Mouse (Mus musculus): Measurements from ENCODE around the gene Slc16a2.

DNA sequence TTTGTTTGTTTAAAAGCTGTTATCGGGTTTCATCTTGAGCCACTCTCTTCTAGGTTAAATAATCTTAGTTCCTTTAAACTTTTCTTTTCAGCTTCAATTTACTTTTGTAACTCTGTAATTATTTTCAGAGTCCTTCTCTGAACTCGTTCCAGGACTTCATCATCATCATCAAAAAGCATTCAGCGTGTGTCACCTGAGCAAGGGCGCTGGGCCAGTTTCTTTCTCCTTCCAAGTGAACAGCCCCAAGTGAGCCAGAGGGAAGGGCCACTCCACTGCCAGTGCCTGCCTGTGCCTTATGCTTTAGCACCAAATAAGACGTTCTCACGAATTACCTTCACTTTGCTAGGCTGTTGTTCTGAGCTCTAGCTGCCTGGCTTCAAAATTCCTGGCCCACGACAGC, 108.9 kb downstream of the Slc16a2 start:
- TF ChIP-seq CTCF (IDR thresholded peaks at IDR 0.05; ENCODE audit: low read depth) (no peak), EP300 (IDR thresholded peaks at IDR 0.05; ENCODE audit: low read depth) (no peak)

All from liver, embryonic 14.5 days (tissue).